ENCODE assay signal across 8 mouse cellular contexts in genomic region chr17:31541460-31541831, GRCm38 (mm10). TPM values are rescaled to one million over a fixed set of nuclear protein-coding genes. Genes with fewer than 3 reads are reported as not detected.
A peak's percentile ranks its signal among the peaks of the same experiment; 100 is the strongest.
DNase-seq lines count a peak whose midpoint lies in the region; ATAC-seq lines count a peak whose summit lies in the region.

No protein-coding gene starts in this region.

- 32% methylated on average over 6 of the region's 6 CpGs for WGBS in forebrain, embryonic 13.5 days
- WGBS in forebrain, embryonic 10.5 days: 65% methylated on average over 6 of the region's 6 CpGs
- WGBS in limb, embryonic 10.5 days: 42% methylated on average over 6 of the region's 6 CpGs

- no peaks in the 10 kb centered on the region for H3K27me3 ChIP-seq in forebrain, embryonic 13.5 days
- H3K27me3 ChIP-seq in forebrain, embryonic 10.5 days (ENCODE audit: poor library complexity, severe bottlenecking): no peaks in the 10 kb centered on the region
- no peaks in the 10 kb centered on the region for H3K27me3 ChIP-seq in limb, embryonic 10.5 days (ENCODE audit: low read depth, poor library complexity, severe bottlenecking)

- peaks cover 3% of the 10 kb centered on the region; the same call in 1 of the 2 replicates for H3K9me3 ChIP-seq in forebrain, embryonic 13.5 days (replicated peaks)
- no peaks in the 10 kb centered on the region for H3K9me3 ChIP-seq in forebrain, embryonic 10.5 days
- no peaks in the 10 kb centered on the region for H3K9me3 ChIP-seq in limb, embryonic 10.5 days (replicated peaks)

- H3K9ac ChIP-seq in forebrain, embryonic 13.5 days: 0 out of 2 replicates have a peak overlapping the region, but pooled peaks have one; percentile 30

- no peak for DNase-seq in forebrain, embryonic 10.5 days (ENCODE audit: extremely low spot score, low spot score)
- DNase-seq in adipocyte (ENCODE audit: low spot score): peak; percentile 84
- peak; percentile 23 for DNase-seq in gastrocnemius, postnatal 10 days
- peak; percentile 65 for DNase-seq in limb, embryonic 10.5 days (ENCODE audit: low spot score)
- DNase-seq in cerebellum, adult 18-20 months: no peak
- no peak for DNase-seq in yolk sac, embryonic 10.5 days (ENCODE audit: low spot score)
- no peak for DNase-seq in lung, adult 18-20 months

- H3K36me3 ChIP-seq in forebrain, embryonic 13.5 days (ENCODE audit: poor library complexity, severe bottlenecking): no peaks in the 10 kb centered on the region
- no peaks in the 10 kb centered on the region for H3K36me3 ChIP-seq in forebrain, embryonic 10.5 days (replicated peaks)
- H3K36me3 ChIP-seq in limb, embryonic 10.5 days: no peaks in the 10 kb centered on the region

- H3K4me1 ChIP-seq in forebrain, embryonic 13.5 days: peaks cover 18% of the 10 kb centered on the region
- peaks cover 14% of the 10 kb centered on the region for H3K4me1 ChIP-seq in forebrain, embryonic 10.5 days
- H3K4me1 ChIP-seq in limb, embryonic 10.5 days: peaks cover 25% of the 10 kb centered on the region

- no peak overlapping the region for H3K4me2 ChIP-seq in forebrain, embryonic 13.5 days

- ATAC-seq in forebrain, embryonic 13.5 days: peak; percentile 59; the same call in 1 of the 2 replicates

- no peak overlapping the region for H3K4me3 ChIP-seq in forebrain, embryonic 13.5 days
- no peak overlapping the region for H3K4me3 ChIP-seq in forebrain, embryonic 10.5 days
- no peak overlapping the region for H3K4me3 ChIP-seq in limb, embryonic 10.5 days

- H3K27ac ChIP-seq in forebrain, embryonic 13.5 days: peak overlapping the region; percentile 74
- no peak overlapping the region for H3K27ac ChIP-seq in forebrain, embryonic 10.5 days
- H3K27ac ChIP-seq in limb, embryonic 10.5 days: peak overlapping the region; percentile 71

RNA-seq across cellular contexts. Expression of gene Ndufv3, which starts 21.5 kb away (rescaled TPM):
- polyA plus RNA-seq in forebrain, embryonic 13.5 days (2015; fragmentation: Nextera tagmentation; extraction: Ambion mirVana): 340 and 354 TPM in 2 replicates
- polyA plus RNA-seq in forebrain, embryonic 10.5 days (2016; fragmentation: Nextera tagmentation; extraction: Ambion mirVana): 214 and 224 TPM in 2 replicates
- total RNA-seq in gastrocnemius, postnatal 10 days (2021): 100 to 1,000 TPM; 426 to 454 TPM
- 201 and 213 TPM in 2 replicates for polyA plus RNA-seq in limb, embryonic 10.5 days (2016; fragmentation: Nextera tagmentation; extraction: Ambion mirVana)

RNA-seq across cellular contexts. Expression of gene Wdr4, which starts 21.7 kb away (rescaled TPM):
- 37.9 and 43.6 TPM in 2 replicates for polyA plus RNA-seq in forebrain, embryonic 13.5 days (2015; fragmentation: Nextera tagmentation; extraction: Ambion mirVana)
- polyA plus RNA-seq in forebrain, embryonic 10.5 days (2016; fragmentation: Nextera tagmentation; extraction: Ambion mirVana): 78.5 and 81.3 TPM in 2 replicates
- 10 to 100 TPM in 1 of 2 experiments, 1 to 10 TPM in 1; 8.9 to 11.0 TPM for total RNA-seq in gastrocnemius, postnatal 10 days (2021)
- polyA plus RNA-seq in limb, embryonic 10.5 days (2016; fragmentation: Nextera tagmentation; extraction: Ambion mirVana): 69.5 and 73.2 TPM in 2 replicates

RNA-seq across cellular contexts. Expression of gene Pknox1, which starts 23.1 kb away (rescaled TPM):
- 29.6 and 30.5 TPM in 2 replicates for polyA plus RNA-seq in forebrain, embryonic 13.5 days (2015; fragmentation: Nextera tagmentation; extraction: Ambion mirVana)
- 18.3 and 19.1 TPM in 2 replicates for polyA plus RNA-seq in forebrain, embryonic 10.5 days (2016; fragmentation: Nextera tagmentation; extraction: Ambion mirVana)
- 10 to 100 TPM; 11.1 to 16.8 TPM for total RNA-seq in gastrocnemius, postnatal 10 days (2021)
- 37.6 and 40.2 TPM in 2 replicates for polyA plus RNA-seq in limb, embryonic 10.5 days (2016; fragmentation: Nextera tagmentation; extraction: Ambion mirVana)

Comparison
In these comparisons a context has a peak if more than half of its experiments do, and no peak if none do; other contexts are left out.
1. DNase-seq: peak in adipocyte (single experiment), gastrocnemius, postnatal 10 days (single experiment) and limb, embryonic 10.5 days (single experiment); none in forebrain, embryonic 10.5 days (single experiment), cerebellum, adult 18-20 months (0 of 2), yolk sac, embryonic 10.5 days (single experiment) and lung, adult 18-20 months (0 of 2).